Mouse (Mus musculus): Measurements from ENCODE around the gene 4930432M17Rik. TPM values are rescaled to one million over a fixed set of nuclear protein-coding genes. Genes with fewer than 3 reads are reported as not detected.

Gene 4930432M17Rik
- total and polyA plus RNA-seq, 3 experiments = 0.16 TPM; not detected in 2

DNA sequence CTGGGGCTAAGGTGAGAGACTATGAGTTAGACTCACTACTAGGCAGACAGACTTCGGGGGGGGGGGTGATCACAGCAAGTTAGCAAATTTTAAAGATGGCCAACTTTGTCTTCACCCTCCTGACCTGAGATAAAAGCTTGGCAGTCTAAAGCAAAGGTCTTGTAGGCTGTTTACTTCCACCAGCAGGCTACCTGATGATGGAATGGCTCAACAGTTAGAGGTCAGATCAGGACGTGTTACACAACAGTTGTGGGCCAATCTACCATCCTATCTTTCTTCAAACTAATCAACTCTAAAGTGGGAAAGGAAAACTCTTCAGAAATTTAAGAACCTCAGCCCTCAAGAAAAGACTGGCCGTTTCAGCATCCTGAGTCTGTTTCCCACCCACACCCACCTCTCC is 9.6 kb downstream of the 4930432M17Rik start:
- no peaks in the 10 kb centered on the region for H3K36me3 ChIP-seq (replicated peaks)
- no peaks in the 10 kb centered on the region for H3K9me3 ChIP-seq (replicated peaks)
- H3K4me3 ChIP-seq (ENCODE audit: low read depth, low read length) = no peak overlapping the region
- DNase-seq (ENCODE audit: low spot score) (no peak), ATAC-seq (ENCODE audit: extremely low read depth, insufficient number of reproducible peaks, low FRiP score, poor library complexity, severe bottlenecking) (no peak)
- H3K4me1 ChIP-seq (ENCODE audit: insufficient read depth, low read depth, low read length) = peaks cover 2% of the 10 kb centered on the region
- peaks cover 21% of the 10 kb centered on the region for H3K27me3 ChIP-seq (ENCODE audit: insufficient read depth, low read length)
- no peak for TF ChIP-seq GATA1 (IDR thresholded peaks at IDR 0.05; ENCODE audit: borderline replicate concordance, low read length)
- TF ChIP-seq GATA2 (IDR thresholded peaks at IDR 0.05; ENCODE audit: borderline replicate concordance, low read depth, low read length) = no peak
- no peak for TF ChIP-seq TAL1 (conservative IDR thresholded peaks at IDR 0.05; ENCODE audit: low read depth, low read length)
- no peak for TF ChIP-seq POLR2AphosphoS5 (IDR thresholded peaks at IDR 0.05; ENCODE audit: insufficient replicate concordance, low read depth, low read length)
- no peak for TF ChIP-seq CTCF (IDR thresholded peaks at IDR 0.05; ENCODE audit: low read depth, low read length)

DNA sequence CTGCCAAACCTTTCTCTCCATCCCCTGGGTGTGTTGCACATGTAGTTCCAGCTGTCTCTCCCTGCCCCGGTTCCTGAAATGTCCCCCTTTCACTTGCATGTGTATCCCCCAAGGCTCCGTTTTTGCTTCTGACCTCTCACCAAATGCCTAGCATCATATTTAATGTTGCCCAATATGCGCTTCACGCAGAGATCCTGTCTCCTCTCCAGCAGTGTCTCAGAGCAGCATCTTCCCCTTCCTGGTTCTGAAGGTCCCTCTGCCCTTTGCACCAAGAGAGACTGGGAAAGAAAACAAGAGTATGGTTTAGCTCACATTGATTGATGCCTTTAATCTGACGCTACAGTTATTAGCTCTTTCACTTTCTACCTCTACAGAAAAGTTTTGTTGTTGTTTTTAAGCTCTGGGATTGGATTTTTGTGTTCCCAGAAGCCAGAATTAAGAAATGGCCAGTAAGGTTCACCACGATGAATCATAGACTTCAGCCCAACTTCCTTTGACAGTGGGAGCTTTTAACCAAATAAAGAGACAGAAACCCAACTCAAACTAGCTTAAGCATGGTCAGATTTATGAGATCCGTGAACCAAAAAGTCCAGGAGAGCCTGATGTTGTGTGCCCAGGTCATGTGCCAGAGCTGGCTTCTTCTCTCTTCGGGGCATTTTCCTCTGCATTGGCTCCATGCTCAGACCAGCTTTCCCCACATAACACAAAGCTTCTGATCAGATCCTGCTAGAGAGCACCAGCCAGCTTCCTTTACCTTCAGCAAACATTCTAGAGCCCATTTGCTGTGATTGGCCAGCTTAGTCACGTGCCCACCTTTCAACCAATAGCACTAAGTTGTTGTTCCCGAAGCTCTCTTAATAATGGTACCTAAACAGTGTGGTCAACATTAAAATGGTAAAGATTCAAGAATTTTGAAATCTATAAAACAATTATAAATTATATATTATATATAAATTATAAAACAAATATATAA is 12.2 kb downstream of the 4930432M17Rik start:
- ATAC-seq (ENCODE audit: extremely low read depth, insufficient number of reproducible peaks, low FRiP score, poor library complexity, severe bottlenecking) (no peak), DNase-seq (ENCODE audit: low spot score) (no peak)
- no peaks in the 10 kb centered on the region for H3K9me3 ChIP-seq (replicated peaks)
- peaks cover 30% of the 10 kb centered on the region for H3K27me3 ChIP-seq (ENCODE audit: insufficient read depth, low read length)
- no peak overlapping the region for H3K4me3 ChIP-seq (ENCODE audit: low read depth, low read length)
- peaks cover 5% of the 10 kb centered on the region for H3K4me1 ChIP-seq (ENCODE audit: insufficient read depth, low read depth, low read length)
- H3K36me3 ChIP-seq (replicated peaks) = no peaks in the 10 kb centered on the region
- no peak for TF ChIP-seq GATA2 (IDR thresholded peaks at IDR 0.05; ENCODE audit: borderline replicate concordance, low read depth, low read length)
- TF ChIP-seq CTCF (IDR thresholded peaks at IDR 0.05; ENCODE audit: low read depth, low read length) = no peak
- no peak for TF ChIP-seq POLR2AphosphoS5 (IDR thresholded peaks at IDR 0.05; ENCODE audit: insufficient replicate concordance, low read depth, low read length)
- TF ChIP-seq TAL1 (conservative IDR thresholded peaks at IDR 0.05; ENCODE audit: low read depth, low read length) = no peak
- no peak for TF ChIP-seq GATA1 (IDR thresholded peaks at IDR 0.05; ENCODE audit: borderline replicate concordance, low read length)

DNA sequence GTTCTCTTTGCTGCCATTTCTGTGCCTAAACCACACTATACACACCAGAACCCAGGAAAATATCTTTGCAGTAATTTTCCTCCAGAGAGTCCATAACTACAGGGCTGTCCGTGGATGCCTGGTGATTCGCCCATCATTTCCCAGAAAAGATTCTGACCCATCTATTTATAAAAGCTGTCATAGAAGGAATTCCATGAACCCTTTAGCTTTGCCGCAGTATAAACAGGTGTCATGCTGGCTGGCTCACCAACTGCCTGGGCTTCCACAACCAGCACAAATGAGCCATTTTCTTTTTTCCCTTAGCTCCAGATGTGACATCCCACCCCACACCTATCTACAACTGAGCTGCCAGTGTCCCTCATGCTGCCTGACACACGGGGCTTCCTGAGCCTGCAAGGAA is 14.0 kb downstream of the 4930432M17Rik start:
- TF ChIP-seq CTCF (IDR thresholded peaks at IDR 0.05; ENCODE audit: low read depth, low read length) = no peak
- TF ChIP-seq GATA1 (IDR thresholded peaks at IDR 0.05; ENCODE audit: borderline replicate concordance, low read length) = no peak
- no peak for TF ChIP-seq TAL1 (conservative IDR thresholded peaks at IDR 0.05; ENCODE audit: low read depth, low read length)
- TF ChIP-seq GATA2 (IDR thresholded peaks at IDR 0.05; ENCODE audit: borderline replicate concordance, low read depth, low read length) = no peak
- no peak for TF ChIP-seq POLR2AphosphoS5 (IDR thresholded peaks at IDR 0.05; ENCODE audit: insufficient replicate concordance, low read depth, low read length)

DNA sequence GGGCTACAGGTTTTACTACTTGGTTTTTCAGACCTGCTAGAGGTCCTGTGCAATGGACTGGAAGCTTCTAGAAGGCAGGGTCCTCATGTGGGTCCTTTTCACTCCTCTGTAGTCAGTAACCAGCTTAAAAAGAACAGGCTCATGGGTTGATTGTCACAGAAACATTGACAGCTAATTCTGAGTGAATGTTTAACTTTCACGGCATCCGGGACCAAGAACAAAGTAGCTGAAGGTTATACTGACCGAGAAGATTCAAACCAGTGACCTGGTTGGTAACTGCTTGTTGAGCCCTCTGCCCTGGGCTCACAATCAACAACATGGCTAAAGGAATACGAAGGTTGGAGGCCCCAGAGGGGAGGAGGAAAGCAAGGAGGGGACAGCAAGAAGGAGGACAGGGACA is 14.4 kb downstream of the 4930432M17Rik start:
- TF ChIP-seq GATA1 (IDR thresholded peaks at IDR 0.05; ENCODE audit: borderline replicate concordance, low read length) (no peak), GATA2 (IDR thresholded peaks at IDR 0.05; ENCODE audit: borderline replicate concordance, low read depth, low read length) (no peak), CTCF (IDR thresholded peaks at IDR 0.05; ENCODE audit: low read depth, low read length) (no peak), POLR2AphosphoS5 (IDR thresholded peaks at IDR 0.05; ENCODE audit: insufficient replicate concordance, low read depth, low read length) (no peak), TAL1 (conservative IDR thresholded peaks at IDR 0.05; ENCODE audit: low read depth, low read length) (no peak)
- H3K4me1 ChIP-seq (ENCODE audit: insufficient read depth, low read depth, low read length) = peaks cover 22% of the 10 kb centered on the region

More for the DNA sequence above, 14.0 kb downstream of the 4930432M17Rik start:
- Histone ChIP-seq H3K27me3 (ENCODE audit: insufficient read depth, low read length) (peaks cover 24% of the 10 kb centered on the region), H3K4me3 (ENCODE audit: low read depth, low read length) (no peak overlapping the region), H3K4me1 (ENCODE audit: insufficient read depth, low read depth, low read length) (peaks cover 18% of the 10 kb centered on the region), H3K36me3 (replicated peaks) (no peaks in the 10 kb centered on the region), H3K9me3 (replicated peaks) (no peaks in the 10 kb centered on the region)
- ATAC-seq (ENCODE audit: extremely low read depth, insufficient number of reproducible peaks, low FRiP score, poor library complexity, severe bottlenecking) (no peak), DNase-seq (ENCODE audit: low spot score) (no peak)

DNA sequence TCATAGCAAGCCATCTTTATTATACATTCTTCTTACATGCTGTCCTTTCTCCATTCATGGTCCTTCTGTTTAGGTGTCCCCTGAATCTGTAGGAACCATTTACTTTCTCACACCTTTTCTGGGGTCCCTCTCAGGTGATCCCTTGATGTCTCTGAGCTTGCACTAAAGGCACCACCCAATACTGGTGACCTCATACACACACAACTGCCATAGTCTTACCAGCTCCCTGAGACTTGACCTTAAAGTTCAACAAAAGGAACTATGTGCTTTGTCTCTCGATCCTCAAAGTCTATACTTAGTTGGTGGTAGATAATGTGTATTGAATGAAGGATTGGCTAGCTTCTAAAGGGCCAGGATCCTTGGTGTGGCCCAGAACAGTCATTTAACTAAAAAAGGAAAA is 15.4 kb downstream of the 4930432M17Rik start:
- Histone ChIP-seq H3K4me1 (ENCODE audit: insufficient read depth, low read depth, low read length) (peaks cover 27% of the 10 kb centered on the region), H3K9me3 (replicated peaks) (no peaks in the 10 kb centered on the region), H3K4me3 (ENCODE audit: low read depth, low read length) (no peak overlapping the region), H3K27me3 (ENCODE audit: insufficient read depth, low read length) (peaks cover 21% of the 10 kb centered on the region), H3K36me3 (replicated peaks) (no peaks in the 10 kb centered on the region)
- TF ChIP-seq POLR2AphosphoS5 (IDR thresholded peaks at IDR 0.05; ENCODE audit: insufficient replicate concordance, low read depth, low read length) (no peak), CTCF (IDR thresholded peaks at IDR 0.05; ENCODE audit: low read depth, low read length) (no peak), GATA1 (IDR thresholded peaks at IDR 0.05; ENCODE audit: borderline replicate concordance, low read length) (no peak), GATA2 (IDR thresholded peaks at IDR 0.05; ENCODE audit: borderline replicate concordance, low read depth, low read length) (no peak), TAL1 (conservative IDR thresholded peaks at IDR 0.05; ENCODE audit: low read depth, low read length) (no peak)
- ATAC-seq (ENCODE audit: extremely low read depth, insufficient number of reproducible peaks, low FRiP score, poor library complexity, severe bottlenecking) = no peak
- no peak for DNase-seq (ENCODE audit: low spot score)

More for the DNA sequence above, 14.4 kb downstream of the 4930432M17Rik start:
- Histone ChIP-seq H3K36me3 (replicated peaks) (no peaks in the 10 kb centered on the region), H3K27me3 (ENCODE audit: insufficient read depth, low read length) (peaks cover 24% of the 10 kb centered on the region), H3K9me3 (replicated peaks) (no peaks in the 10 kb centered on the region), H3K4me3 (ENCODE audit: low read depth, low read length) (no peak overlapping the region)
- ATAC-seq (ENCODE audit: extremely low read depth, insufficient number of reproducible peaks, low FRiP score, poor library complexity, severe bottlenecking) (no peak), DNase-seq (ENCODE audit: low spot score) (no peak)

DNA sequence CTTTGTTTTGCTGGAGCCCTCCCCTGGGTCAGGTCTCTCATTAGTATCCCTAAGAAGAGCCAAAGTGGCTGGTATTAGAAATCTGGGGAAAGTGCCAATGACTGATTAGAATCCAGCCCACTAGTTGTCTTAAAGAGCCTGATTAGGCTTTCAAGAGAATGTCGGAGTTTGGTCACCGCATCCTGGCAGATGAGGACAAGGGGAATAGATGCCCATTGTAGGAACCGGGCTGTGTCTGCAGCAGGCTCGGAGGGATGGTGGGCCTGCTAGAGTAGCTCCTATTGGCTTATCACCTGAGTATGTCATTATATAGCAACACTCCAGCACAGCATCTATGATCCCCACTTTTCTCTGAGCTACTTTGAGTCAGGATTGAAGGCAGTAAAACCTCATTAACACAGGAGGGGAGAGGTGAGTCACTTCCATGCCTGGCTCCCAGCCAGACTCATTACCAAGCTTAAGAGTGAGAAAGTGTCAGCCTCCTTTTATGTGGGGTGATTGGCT is 15.9 kb downstream of the 4930432M17Rik start:
- DNase-seq (ENCODE audit: low spot score) (no peak), ATAC-seq (ENCODE audit: extremely low read depth, insufficient number of reproducible peaks, low FRiP score, poor library complexity, severe bottlenecking) (no peak)
- H3K27me3 ChIP-seq (ENCODE audit: insufficient read depth, low read length) = peaks cover 21% of the 10 kb centered on the region
- TF ChIP-seq TAL1 (conservative IDR thresholded peaks at IDR 0.05; ENCODE audit: low read depth, low read length) = no peak
- TF ChIP-seq CTCF (IDR thresholded peaks at IDR 0.05; ENCODE audit: low read depth, low read length) = no peak
- no peak for TF ChIP-seq GATA2 (IDR thresholded peaks at IDR 0.05; ENCODE audit: borderline replicate concordance, low read depth, low read length)
- no peak for TF ChIP-seq POLR2AphosphoS5 (IDR thresholded peaks at IDR 0.05; ENCODE audit: insufficient replicate concordance, low read depth, low read length)
- TF ChIP-seq GATA1 (IDR thresholded peaks at IDR 0.05; ENCODE audit: borderline replicate concordance, low read length) = no peak
- H3K9me3 ChIP-seq (replicated peaks) = no peaks in the 10 kb centered on the region
- H3K36me3 ChIP-seq (replicated peaks) = no peaks in the 10 kb centered on the region
- H3K4me3 ChIP-seq (ENCODE audit: low read depth, low read length) = no peak overlapping the region
- peaks cover 27% of the 10 kb centered on the region for H3K4me1 ChIP-seq (ENCODE audit: insufficient read depth, low read depth, low read length)

Measured in G1E (cell line).